Mouse (Mus musculus) lung, postnatal 0 days (tissue): ENCODE data around the gene Abcf2. TPM values are rescaled to one million over a fixed set of nuclear protein-coding genes. Genes with fewer than 3 reads are reported as not detected.
A peak's percentile ranks its signal among the peaks of the same experiment; 100 is the strongest.

ENCODE experiments used
- ATAC-seq: fragments of 200-750 bp; cut with Nextera tagmentation; 2 replicates; pipeline ENCODE4 v1.8.0; 2017; ENCODE audit warnings: moderate library complexity
- DNase-seq: peaks from one replicate; pipeline ENCODE4 v3.0.0-alpha.2; 2016; ENCODE audit warnings: low spot score
- H3K27ac ChIP-seq: fragments of 300-500 bp; sonication (generic); 2 replicates; pipeline ENCODE4 v1.5.1; 2014; ENCODE audit warnings: antibody characterized with exemption, mild to moderate bottlenecking, low read length, mixed read lengths
- H3K27me3 ChIP-seq: fragments of 300-500 bp; sonication (generic); replicated peaks from 2 replicates; pipeline ENCODE4 v1.6.1; 2014; ENCODE audit warnings: low read length, mixed read lengths; ENCODE audit not compliant: insufficient read depth
- H3K36me3 ChIP-seq: fragments of 300-500 bp; sonication (generic); 2 replicates; pipeline ENCODE4 v1.6.1; 2014; ENCODE audit warnings: low read length, mixed read lengths; ENCODE audit not compliant: insufficient read depth
- H3K4me1 ChIP-seq: fragments of 300-500 bp; sonication (generic); 2 replicates; pipeline ENCODE4 v1.6.1; 2014; ENCODE audit warnings: antibody characterized with exemption, low read depth, low read length, mixed read lengths; ENCODE audit not compliant: insufficient read depth
- H3K4me2 ChIP-seq: fragments of 300-500 bp; sonication (generic); replicated peaks from 2 replicates; pipeline ENCODE4 v1.6.1; 2014; ENCODE audit warnings: low read depth, mild to moderate bottlenecking, low read length, moderate library complexity, mixed read lengths
- H3K4me3 ChIP-seq: fragments of 300-500 bp; sonication (generic); 2 replicates; pipeline ENCODE4 v1.5.1; 2014; ENCODE audit warnings: low read depth, low read length
- H3K9ac ChIP-seq: fragments of 300-500 bp; sonication (generic); replicated peaks from 2 replicates; pipeline ENCODE4 v1.6.1; 2014; ENCODE audit warnings: low read depth, mild to moderate bottlenecking
- H3K9me3 ChIP-seq: fragments of 300-500 bp; sonication (generic); 2 replicates; pipeline ENCODE4 v1.6.1; 2016; ENCODE audit warnings: low read length, mixed read lengths
- CTCF ChIP-seq: IDR thresholded peaks from 2 replicates; pipeline ENCODE4 v1.5.1; 2016; ENCODE audit warnings: antibody characterized with exemption, mild to moderate bottlenecking
- EP300 ChIP-seq: IDR thresholded peaks from 2 replicates; pipeline ENCODE4 v1.6.1; 2016; ENCODE audit warnings: antibody characterized with exemption, mild to moderate bottlenecking, control low read depth
- WGBS: fragments of 180-500 bp; shearing (Covaris S2); extraction: QIAGEN DNeasy Blood & Tissue Kit; methylation state at CpG from one replicate; pipeline ENCODE4 v1.1.7; 2014; 5-methylcytosine and 5-hydroxymethylcytosine counted together
- polyA plus RNA-seq: library from polyadenylated mRNA; unstranded; fragments of >200 nt; fragmentation: Nextera tagmentation; extraction: Ambion mirVana; gene quantifications from 2 replicates; pipeline ENCODE4 v1.2.1, GENCODE M21; 2015

Abcf2 gene
- polyA plus RNA-seq, 1 experiment from 2014 or later = 47.7 TPM

DNA sequence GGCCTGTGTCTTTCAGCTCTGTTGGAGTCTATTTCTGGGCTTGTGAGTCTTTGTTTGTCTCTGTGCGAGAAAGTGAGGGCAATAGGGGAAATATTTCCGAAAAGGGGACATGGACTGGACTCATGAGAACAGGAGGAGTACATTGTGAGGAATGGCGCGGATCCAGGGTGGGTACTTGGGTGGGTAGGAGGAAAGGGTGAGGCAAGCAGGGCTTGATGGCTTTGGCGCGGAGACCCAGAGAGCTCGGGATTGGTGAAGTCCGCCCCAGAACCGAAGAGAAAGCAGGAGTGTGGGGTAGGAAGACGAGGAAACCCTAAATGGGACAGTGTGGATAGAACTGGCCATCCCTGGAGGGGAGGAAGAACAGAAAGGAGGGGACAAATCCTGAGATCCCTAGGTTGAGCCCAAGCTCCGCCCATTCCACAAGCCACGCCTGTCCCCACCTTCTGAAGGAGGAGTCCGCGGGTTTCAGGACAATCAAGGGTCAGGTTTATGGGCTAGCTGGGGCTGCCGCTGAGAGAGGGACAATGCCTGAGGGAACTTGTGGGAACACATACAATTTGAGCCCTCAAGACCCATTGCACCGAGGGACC, 25.6 kb upstream of the Abcf2 start:
- Histone ChIP-seq H3K9ac (peak overlapping the region; percentile 58), H3K27me3 (no peaks in the 10 kb centered on the region), H3K27ac (peak overlapping the region; percentile 97), H3K4me3 (peak overlapping the region; percentile 62), H3K9me3 (no peaks in the 10 kb centered on the region), H3K4me1 (peaks cover 28% of the 10 kb centered on the region; the same call in 1 of the 2 replicates), H3K36me3 (no peaks in the 10 kb centered on the region), H3K4me2 (peak overlapping the region; percentile 96)
- 1% methylated on average over 16 of the region's 16 CpGs for WGBS
- TF ChIP-seq CTCF (no peak), EP300 (no peak)
- peak; percentile 64 for ATAC-seq
- peak; percentile 95 for DNase-seq

DNA sequence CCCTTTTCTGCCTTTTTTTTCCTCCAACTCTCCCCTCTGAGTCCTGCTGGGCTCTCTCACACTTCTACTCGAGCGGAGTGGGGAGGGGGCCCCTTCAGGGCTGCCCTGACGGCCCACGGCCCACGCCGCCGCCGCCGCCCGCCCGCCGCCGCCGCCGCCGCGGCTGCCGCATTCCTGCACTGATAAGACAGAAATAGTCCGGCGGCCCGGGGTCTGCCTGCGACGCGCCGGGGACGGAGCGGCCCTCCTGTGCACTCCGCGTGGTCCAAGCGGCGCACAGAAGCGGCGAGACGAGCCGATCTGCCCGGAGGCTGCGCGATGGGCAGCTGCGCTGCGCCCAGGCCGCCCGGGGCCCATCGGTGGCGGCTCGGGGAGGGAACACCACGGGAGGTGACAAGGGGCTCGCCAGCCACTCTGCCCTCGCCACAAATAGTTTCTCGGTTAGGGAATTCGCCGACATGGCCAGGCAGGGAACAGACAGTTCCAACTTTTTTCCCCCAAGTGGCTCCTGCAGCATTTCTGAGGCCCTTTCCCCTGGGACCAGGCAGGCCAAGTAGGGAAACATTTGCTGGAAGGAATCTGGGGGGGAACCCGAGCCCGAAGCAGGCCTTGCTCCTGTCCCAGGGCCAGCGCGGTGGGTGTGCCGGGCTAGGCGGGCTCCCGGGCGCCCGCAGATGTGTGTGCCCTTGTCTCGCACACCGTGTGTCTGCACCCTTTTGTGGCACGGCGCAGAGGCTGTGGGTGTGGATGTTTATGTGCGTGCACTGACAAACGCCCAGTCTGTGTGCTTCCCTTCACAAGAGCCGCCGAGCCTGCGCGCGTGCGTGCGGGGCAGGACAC, 24.9 kb upstream of the Abcf2 start:
- Histone ChIP-seq H3K27me3 (no peaks in the 10 kb centered on the region), H3K9ac (peak overlapping the region; percentile 58), H3K4me1 (peaks cover 28% of the 10 kb centered on the region; the same call in 1 of the 2 replicates), H3K4me3 (peak overlapping the region; percentile 62), H3K27ac (peak overlapping the region; percentile 97), H3K36me3 (no peaks in the 10 kb centered on the region), H3K9me3 (no peaks in the 10 kb centered on the region), H3K4me2 (peak overlapping the region; percentile 96)
- DNase-seq (peak; percentile 82), ATAC-seq (peak; percentile 61)
- under 1% methylated on average over 59 of the region's 73 CpGs for WGBS
- TF ChIP-seq EP300 (0 out of 2 replicates have a peak, but pooled peaks have one; percentile 16), CTCF (no peak)

DNA sequence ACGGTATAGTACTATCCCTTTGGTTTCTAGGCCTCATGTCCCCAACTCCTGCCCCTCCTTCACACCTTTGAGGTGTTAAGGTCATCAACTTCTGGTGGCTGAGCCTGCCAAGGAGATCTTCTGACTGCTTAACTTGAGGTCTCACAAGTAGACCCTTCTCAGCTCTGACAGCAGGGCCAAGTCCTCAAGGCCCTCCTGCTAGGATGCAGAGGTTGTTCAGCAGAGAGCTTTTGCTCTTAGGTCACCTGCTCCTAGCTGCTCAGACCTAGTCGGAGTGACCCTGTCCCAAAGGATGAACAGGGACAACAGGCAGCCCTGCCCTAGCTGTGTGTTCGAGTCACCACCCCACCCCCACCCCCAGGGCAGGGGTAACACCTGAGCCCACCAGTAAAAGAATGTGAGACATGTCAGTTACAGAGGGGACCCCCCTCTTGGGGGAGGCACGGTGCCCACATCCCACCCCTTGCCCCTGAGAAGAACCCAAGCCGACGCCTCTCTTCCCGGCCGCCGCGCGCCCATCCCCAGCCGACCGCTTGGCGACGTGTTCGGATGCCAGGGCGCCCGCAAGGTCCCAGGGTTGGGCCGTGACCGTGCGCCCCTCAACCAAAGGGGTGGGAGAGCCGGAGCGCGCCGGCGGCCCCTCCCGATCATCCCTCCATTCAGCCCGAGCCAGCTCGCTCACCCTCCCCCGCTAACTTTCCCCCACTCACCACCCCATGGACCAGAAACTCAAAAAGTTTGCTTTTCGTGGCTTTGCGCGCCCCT, 24.0 kb upstream of the Abcf2 start:
- Histone ChIP-seq H3K4me2 (peak overlapping the region; percentile 96), H3K4me1 (peaks cover 28% of the 10 kb centered on the region; the same call in 1 of the 2 replicates), H3K9ac (peak overlapping the region; percentile 58), H3K27me3 (no peaks in the 10 kb centered on the region), H3K4me3 (peak overlapping the region; percentile 62), H3K36me3 (no peaks in the 10 kb centered on the region), H3K27ac (peak overlapping the region; percentile 97), H3K9me3 (no peaks in the 10 kb centered on the region)
- TF ChIP-seq CTCF (no peak; the same call in 1 of the 2 replicates), EP300 (no peak)
- DNase-seq (no peak), ATAC-seq (no peak)
- under 1% methylated on average over 31 of the region's 33 CpGs for WGBS

DNA sequence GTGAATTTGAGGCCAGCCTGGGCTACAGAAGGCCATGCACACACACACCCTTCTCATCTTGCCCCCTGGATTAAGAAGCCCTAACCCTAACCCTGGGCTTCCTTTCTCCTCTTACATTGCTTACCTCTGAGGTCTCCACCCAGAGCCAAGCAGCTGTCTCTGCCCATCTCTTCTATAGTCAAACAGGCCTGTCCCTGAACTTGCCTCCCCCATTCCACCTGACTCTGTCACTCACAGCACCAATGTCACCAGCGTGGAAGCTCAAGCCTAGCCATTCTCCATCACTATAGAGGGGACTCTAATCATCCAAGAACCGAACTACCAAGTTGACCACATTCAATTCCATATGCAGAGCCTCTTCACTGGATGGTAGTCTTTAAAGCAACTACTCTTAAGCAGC, 23.0 kb upstream of the Abcf2 start:
- peaks cover 25% of the 10 kb centered on the region; the same call in 1 of the 2 replicates for H3K4me1 ChIP-seq
- no peaks in the 10 kb centered on the region; the same call in 1 of the 2 replicates for H3K36me3 ChIP-seq
- ATAC-seq (no peak), DNase-seq (no peak)
- H3K4me2 ChIP-seq = no peak overlapping the region
- no peak overlapping the region for H3K27ac ChIP-seq
- no peaks in the 10 kb centered on the region for H3K9me3 ChIP-seq
- no peak overlapping the region for H3K4me3 ChIP-seq
- no peaks in the 10 kb centered on the region for H3K27me3 ChIP-seq
- whole genome bisulfite sequencing = 76% methylated on average over 2 of the region's 2 CpGs
- H3K9ac ChIP-seq = no peak overlapping the region
- TF ChIP-seq EP300 = no peak

DNA sequence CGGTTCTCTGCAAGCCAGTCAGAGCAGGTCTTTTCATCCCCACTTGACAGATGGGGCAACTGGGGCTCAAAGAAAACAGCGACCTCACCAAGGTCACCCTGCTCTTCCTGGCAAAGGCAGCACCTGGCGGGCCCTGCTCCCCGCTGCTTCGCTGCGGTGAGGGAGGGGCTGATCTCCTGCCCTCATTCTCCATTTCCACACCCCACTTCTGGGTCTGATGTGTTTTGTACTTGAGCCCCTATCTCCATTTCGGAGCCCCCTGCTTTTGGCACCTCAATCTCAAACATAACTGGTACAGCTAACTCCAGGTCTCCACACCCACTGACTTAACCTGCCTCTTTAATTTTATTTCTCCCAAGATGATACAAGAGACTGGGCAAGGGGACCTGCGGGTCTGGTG, 21.9 kb upstream of the Abcf2 start:
- H3K36me3 ChIP-seq = peaks cover 5% of the 10 kb centered on the region; the same call in 1 of the 2 replicates
- peaks cover 20% of the 10 kb centered on the region; the same call in 1 of the 2 replicates for H3K4me1 ChIP-seq
- TF ChIP-seq EP300 = no peak
- no peak for TF ChIP-seq CTCF
- H3K27me3 ChIP-seq = no peaks in the 10 kb centered on the region
- no peak overlapping the region; the same call in 1 of the 2 replicates for H3K4me2 ChIP-seq
- ATAC-seq = no peak
- WGBS = 21% methylated on average over 8 of the region's 8 CpGs
- H3K27ac ChIP-seq = no peak overlapping the region
- no peak overlapping the region for H3K4me3 ChIP-seq
- no peaks in the 10 kb centered on the region for H3K9me3 ChIP-seq
- no peak for DNase-seq
- no peak overlapping the region for H3K9ac ChIP-seq
